Mouse (Mus musculus): ENCODE results near the gene Hist1h3a. TPM values are rescaled to one million over a fixed set of nuclear protein-coding genes. Genes with fewer than 3 reads are reported as not detected.

Hist1h3a gene
- total and polyA plus RNA-seq, 3 experiments, result 5.3 to 261 (median 139) TPM

DNA sequence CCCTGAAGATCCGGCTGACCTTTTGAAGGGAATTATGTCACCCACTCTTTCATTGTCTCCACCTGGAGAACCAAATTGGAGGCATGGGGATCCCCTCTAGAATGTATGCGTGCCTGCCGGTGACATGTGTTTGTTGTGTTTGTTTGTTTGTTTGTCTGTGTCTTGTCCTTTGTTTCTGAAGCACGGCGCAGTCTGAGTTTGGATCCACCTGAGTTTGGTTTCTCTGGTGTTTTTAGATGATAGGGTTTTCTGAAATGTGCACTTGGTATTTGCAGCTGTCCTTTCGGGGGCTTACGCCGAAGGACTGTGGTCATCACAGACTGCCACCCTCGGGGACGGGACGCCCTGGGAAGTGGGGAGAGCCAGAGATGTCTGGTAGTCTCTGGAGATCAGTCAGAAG, 45.0 kb downstream of the Hist1h3a start:
- no peaks in the 10 kb centered on the region for H3K36me3 ChIP-seq (replicated peaks)
- no peaks in the 10 kb centered on the region for H3K9me3 ChIP-seq (replicated peaks)
- no peak overlapping the region for H3K4me3 ChIP-seq (ENCODE audit: low read depth, low read length)
- ATAC-seq (ENCODE audit: extremely low read depth, insufficient number of reproducible peaks, low FRiP score, poor library complexity, severe bottlenecking) (no peak), DNase-seq (ENCODE audit: low spot score) (no peak)
- no peak for TF ChIP-seq CTCF (IDR thresholded peaks at IDR 0.05; ENCODE audit: low read depth, low read length)
- TF ChIP-seq GATA2 (IDR thresholded peaks at IDR 0.05; ENCODE audit: borderline replicate concordance, low read depth, low read length), result no peak
- TF ChIP-seq POLR2AphosphoS5 (IDR thresholded peaks at IDR 0.05; ENCODE audit: insufficient replicate concordance, low read depth, low read length), result no peak
- no peak for TF ChIP-seq GATA1 (IDR thresholded peaks at IDR 0.05; ENCODE audit: borderline replicate concordance, low read length)
- TF ChIP-seq TAL1 (conservative IDR thresholded peaks at IDR 0.05; ENCODE audit: low read depth, low read length), result no peak
- peaks cover 16% of the 10 kb centered on the region; the same call in 1 of the 2 replicates for H3K27me3 ChIP-seq (ENCODE audit: insufficient read depth, low read length)
- H3K4me1 ChIP-seq (ENCODE audit: insufficient read depth, low read depth, low read length), result no peaks in the 10 kb centered on the region

- Histone ChIP-seq H3K36me3 (replicated peaks) (no peaks in the 10 kb centered on the region), H3K4me3 (ENCODE audit: low read depth, low read length) (no peak overlapping the region), H3K4me1 (ENCODE audit: insufficient read depth, low read depth, low read length) (no peaks in the 10 kb centered on the region), H3K27me3 (ENCODE audit: insufficient read depth, low read length) (peaks cover 16% of the 10 kb centered on the region; the same call in 1 of the 2 replicates), H3K9me3 (replicated peaks) (no peaks in the 10 kb centered on the region)
- ATAC-seq (ENCODE audit: extremely low read depth, insufficient number of reproducible peaks, low FRiP score, poor library complexity, severe bottlenecking) (no peak), DNase-seq (ENCODE audit: low spot score) (no peak)
- TF ChIP-seq POLR2AphosphoS5 (IDR thresholded peaks at IDR 0.05; ENCODE audit: insufficient replicate concordance, low read depth, low read length) (no peak), TAL1 (conservative IDR thresholded peaks at IDR 0.05; ENCODE audit: low read depth, low read length) (no peak), CTCF (IDR thresholded peaks at IDR 0.05; ENCODE audit: low read depth, low read length) (no peak), GATA2 (IDR thresholded peaks at IDR 0.05; ENCODE audit: borderline replicate concordance, low read depth, low read length) (no peak), GATA1 (IDR thresholded peaks at IDR 0.05; ENCODE audit: borderline replicate concordance, low read length) (no peak)
Measured at GRCm38 (mm10) chr13:23716261-23717042, 45.7 kb downstream of the Hist1h3a start.

Other genes starting within 250 kb of the Hist1h3a start
Only the 20 nearest of the 37 such genes appear.
- gene Hist1h2be, start 141.3 kb downstream of the Hist1h3a start, total RNA-seq (2014; fragmentation: Nextera tagmentation), result 27.7 and 30.2 TPM in 2 replicates
- gene Hist1h2be, start 141.3 kb downstream of the Hist1h3a start, total RNA-seq (2017), result 110 and 153 TPM in 2 replicates
- 0.56 and 3.5 TPM in 2 replicates for gene Hist1h2be, start 141.3 kb downstream of the Hist1h3a start, polyA plus RNA-seq (2012)
- 1,109 and 1,273 TPM in 2 replicates for gene Hist1h1e, start 139.8 kb downstream of the Hist1h3a start, total RNA-seq (2014; fragmentation: Nextera tagmentation)
- gene Hist1h1e, start 139.8 kb downstream of the Hist1h3a start, total RNA-seq (2017), result 215 and 254 TPM in 2 replicates
- 4.0 and 18.2 TPM in 2 replicates for gene Hist1h1e, start 139.8 kb downstream of the Hist1h3a start, polyA plus RNA-seq (2012)
- 5.1 and 6.4 TPM in 2 replicates for gene Hist1h2ac, start 78.4 kb downstream of the Hist1h3a start, total RNA-seq (2014; fragmentation: Nextera tagmentation)
- gene Hist1h2ac, start 78.4 kb downstream of the Hist1h3a start, total RNA-seq (2017), result 54.4 and 93.5 TPM in 2 replicates
- gene Hist1h2ac, start 78.4 kb downstream of the Hist1h3a start, polyA plus RNA-seq (2012), result 1.1 and 3.8 TPM in 2 replicates
- 62.5 and 102 TPM in 2 replicates for gene Hist1h2bc, start 78.2 kb downstream of the Hist1h3a start, total RNA-seq (2014; fragmentation: Nextera tagmentation)
- gene Hist1h2bc, start 78.2 kb downstream of the Hist1h3a start, total RNA-seq (2017), result 387 and 479 TPM in 2 replicates
- 8.5 and 11.3 TPM in 2 replicates for gene Hist1h2bc, start 78.2 kb downstream of the Hist1h3a start, polyA plus RNA-seq (2012)
- gene Hist1h1t, start 66.6 kb downstream of the Hist1h3a start, total RNA-seq (2014; fragmentation: Nextera tagmentation), result not detected in 2 replicates
- gene Hist1h1t, start 66.6 kb downstream of the Hist1h3a start, total RNA-seq (2017), result 0.16 and 0.29 TPM in 2 replicates
- not detected in 2 replicates for gene Hist1h1t, start 66.6 kb downstream of the Hist1h3a start, polyA plus RNA-seq (2012)
- 89.9 and 123 TPM in 2 replicates for gene Hist1h4c, start 63.9 kb downstream of the Hist1h3a start, total RNA-seq (2014; fragmentation: Nextera tagmentation)
- 238 and 240 TPM in 2 replicates for gene Hist1h4c, start 63.9 kb downstream of the Hist1h3a start, total RNA-seq (2017)
- gene Hist1h4c, start 63.9 kb downstream of the Hist1h3a start, polyA plus RNA-seq (2012), result 2.2 and 9.8 TPM in 2 replicates
- gene Hfe, start 51.5 kb downstream of the Hist1h3a start, total RNA-seq (2014; fragmentation: Nextera tagmentation), result not detected in 2 replicates
- gene Hfe, start 51.5 kb downstream of the Hist1h3a start, total RNA-seq (2017), result 0.16 TPM in 1 of 2 replicates, not detected in the other
- not detected in 2 replicates for gene Hfe, start 51.5 kb downstream of the Hist1h3a start, polyA plus RNA-seq (2012)
- gene Hist1h1c, start 23.6 kb downstream of the Hist1h3a start, total RNA-seq (2014; fragmentation: Nextera tagmentation), result 471 and 514 TPM in 2 replicates
- 589 and 623 TPM in 2 replicates for gene Hist1h1c, start 23.6 kb downstream of the Hist1h3a start, total RNA-seq (2017)
- 10.5 and 25.6 TPM in 2 replicates for gene Hist1h1c, start 23.6 kb downstream of the Hist1h3a start, polyA plus RNA-seq (2012)
- gene Hist1h3c, start 16.8 kb downstream of the Hist1h3a start, total RNA-seq (2014; fragmentation: Nextera tagmentation), result 759 and 936 TPM in 2 replicates
- 437 and 629 TPM in 2 replicates for gene Hist1h3c, start 16.8 kb downstream of the Hist1h3a start, total RNA-seq (2017)
- gene Hist1h3c, start 16.8 kb downstream of the Hist1h3a start, polyA plus RNA-seq (2012), result 8.6 and 19.8 TPM in 2 replicates
- gene Hist1h2bb, start 15.7 kb downstream of the Hist1h3a start, total RNA-seq (2014; fragmentation: Nextera tagmentation), result 444 and 466 TPM in 2 replicates
- 1,704 and 1,978 TPM in 2 replicates for gene Hist1h2bb, start 15.7 kb downstream of the Hist1h3a start, total RNA-seq (2017)
- gene Hist1h2bb, start 15.7 kb downstream of the Hist1h3a start, polyA plus RNA-seq (2012), result 4.3 and 32.5 TPM in 2 replicates
- 535 and 541 TPM in 2 replicates for gene Hist1h2ab, start 11.3 kb downstream of the Hist1h3a start, total RNA-seq (2014; fragmentation: Nextera tagmentation)
- 1,062 and 1,423 TPM in 2 replicates for gene Hist1h2ab, start 11.3 kb downstream of the Hist1h3a start, total RNA-seq (2017)
- gene Hist1h2ab, start 11.3 kb downstream of the Hist1h3a start, polyA plus RNA-seq (2012), result 24.2 and 62.4 TPM in 2 replicates
- 745 and 817 TPM in 2 replicates for gene Hist1h3b, start 10.1 kb downstream of the Hist1h3a start, total RNA-seq (2014; fragmentation: Nextera tagmentation)
- gene Hist1h3b, start 10.1 kb downstream of the Hist1h3a start, total RNA-seq (2017), result 955 and 1,281 TPM in 2 replicates
- gene Hist1h3b, start 10.1 kb downstream of the Hist1h3a start, polyA plus RNA-seq (2012), result 5.7 and 22.8 TPM in 2 replicates
- gene Hist1h4b, start 5.4 kb downstream of the Hist1h3a start, total RNA-seq (2014; fragmentation: Nextera tagmentation), result 272 and 301 TPM in 2 replicates
- gene Hist1h4b, start 5.4 kb downstream of the Hist1h3a start, total RNA-seq (2017), result 2,655 and 2,848 TPM in 2 replicates
- gene Hist1h4b, start 5.4 kb downstream of the Hist1h3a start, polyA plus RNA-seq (2012), result 6.6 and 21.7 TPM in 2 replicates
- gene Hist1h4a, start 1.2 kb downstream of the Hist1h3a start, total RNA-seq (2014; fragmentation: Nextera tagmentation), result 408 and 465 TPM in 2 replicates
- 867 and 973 TPM in 2 replicates for gene Hist1h4a, start 1.2 kb downstream of the Hist1h3a start, total RNA-seq (2017)
- gene Hist1h4a, start 1.2 kb downstream of the Hist1h3a start, polyA plus RNA-seq (2012), result 12.0 and 53.5 TPM in 2 replicates
- 351 and 375 TPM in 2 replicates for gene Hist1h1a, start 1.3 kb upstream of the Hist1h3a start, total RNA-seq (2014; fragmentation: Nextera tagmentation)
- gene Hist1h1a, start 1.3 kb upstream of the Hist1h3a start, total RNA-seq (2017), result 1,895 and 1,917 TPM in 2 replicates
- gene Hist1h1a, start 1.3 kb upstream of the Hist1h3a start, polyA plus RNA-seq (2012), result 0.90 and 1.9 TPM in 2 replicates
- not detected in 2 replicates for gene Trim38, start 7.5 kb upstream of the Hist1h3a start, total RNA-seq (2014; fragmentation: Nextera tagmentation)
- gene Trim38, start 7.5 kb upstream of the Hist1h3a start, total RNA-seq (2017), result 0.27 TPM in 1 of 2 replicates, not detected in the other
- not detected in 2 replicates for gene Trim38, start 7.5 kb upstream of the Hist1h3a start, polyA plus RNA-seq (2012)
- gene Slc17a2, start 44.6 kb upstream of the Hist1h3a start, total RNA-seq (2014; fragmentation: Nextera tagmentation), result not detected in 2 replicates
- gene Slc17a2, start 44.6 kb upstream of the Hist1h3a start, total RNA-seq (2017), result 0.06 and 0.11 TPM in 2 replicates
- not detected in 2 replicates for gene Slc17a2, start 44.6 kb upstream of the Hist1h3a start, polyA plus RNA-seq (2012)
- not detected in 2 replicates for gene Slc17a3, start 77.0 kb upstream of the Hist1h3a start, total RNA-seq (2014; fragmentation: Nextera tagmentation)
- 0.06 and 0.22 TPM in 2 replicates for gene Slc17a3, start 77.0 kb upstream of the Hist1h3a start, total RNA-seq (2017)
- gene Slc17a3, start 77.0 kb upstream of the Hist1h3a start, polyA plus RNA-seq (2012), result not detected in 2 replicates
- gene Slc17a1, start 105.4 kb upstream of the Hist1h3a start, total RNA-seq (2014; fragmentation: Nextera tagmentation), result not detected in 2 replicates
- gene Slc17a1, start 105.4 kb upstream of the Hist1h3a start, total RNA-seq (2017), result 0.82 and 1.1 TPM in 2 replicates
- gene Slc17a1, start 105.4 kb upstream of the Hist1h3a start, polyA plus RNA-seq (2012), result not detected in 2 replicates
- gene Slc17a4, start 152.6 kb upstream of the Hist1h3a start, total RNA-seq (2014; fragmentation: Nextera tagmentation), result not detected in 2 replicates
- 0.17 and 0.27 TPM in 2 replicates for gene Slc17a4, start 152.6 kb upstream of the Hist1h3a start, total RNA-seq (2017)
- gene Slc17a4, start 152.6 kb upstream of the Hist1h3a start, polyA plus RNA-seq (2012), result not detected in 2 replicates

Data from G1E (cell line).